Mouse (Mus musculus) heart, postnatal 10 days (tissue): ENCODE measurements around the gene Ccdc85a. TPM values are rescaled to one million over a fixed set of nuclear protein-coding genes. Genes with fewer than 3 reads are reported as not detected.

ENCODE experiments used
- DNase-seq, 2 experiments: peaks; one replicate each; pipeline ENCODE4 v3.0.0; 2021
- intact Hi-C: fragments of 180-260 bp; cut with DNase I; formaldehyde crosslinking; loops from one replicate; pipeline ENCODE4 v1.15.1; 2025
- total RNA-seq, 2 experiments: library from RNA; stranded (reverse); gene quantifications; 2 replicates each; pipeline ENCODE4 v1.2.3; 2021

Ccdc85a gene
- 10 to 100 TPM in 1 of 2 experiments, 1 to 10 TPM in 1; 7.7 to 15.5 TPM for total RNA-seq

DNA sequence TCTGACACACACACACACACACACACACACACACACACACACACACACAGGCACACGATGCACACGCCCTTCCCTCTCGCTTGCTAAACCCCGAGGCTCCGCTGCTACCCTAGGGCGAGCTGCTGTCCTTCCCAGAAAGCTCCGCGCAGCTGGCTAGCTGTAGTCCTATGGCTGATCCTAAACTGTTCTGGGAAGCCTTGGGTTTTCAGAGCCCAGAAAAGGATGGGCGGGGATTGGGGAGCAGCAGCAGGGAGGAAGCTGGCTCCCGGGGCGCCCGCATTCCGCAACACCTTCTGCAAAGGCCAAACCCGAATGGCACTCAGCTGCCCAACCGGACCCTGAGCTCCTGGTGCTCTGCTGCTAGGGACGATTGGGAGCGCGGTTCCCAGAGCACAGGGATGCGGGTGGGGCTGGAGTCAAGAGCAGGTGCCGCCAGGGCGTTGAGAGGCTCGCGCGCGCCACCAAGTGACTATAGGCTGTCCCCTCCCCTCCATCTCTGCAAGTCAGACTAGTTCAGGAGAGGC lies at the start of gene Ccdc85a:
TSS of gene Ccdc85a (minus strand) at position 414 of the 524 bp plus-strand sequence.
- intact Hi-C loops: loop anchor here (1.0 to 10.0 kb wide), 6 partner anchors 92 to 1367 kb away; no protein-coding TSS in a partner anchor
- peak; percentile 73 to 75 for DNase-seq

DNA sequence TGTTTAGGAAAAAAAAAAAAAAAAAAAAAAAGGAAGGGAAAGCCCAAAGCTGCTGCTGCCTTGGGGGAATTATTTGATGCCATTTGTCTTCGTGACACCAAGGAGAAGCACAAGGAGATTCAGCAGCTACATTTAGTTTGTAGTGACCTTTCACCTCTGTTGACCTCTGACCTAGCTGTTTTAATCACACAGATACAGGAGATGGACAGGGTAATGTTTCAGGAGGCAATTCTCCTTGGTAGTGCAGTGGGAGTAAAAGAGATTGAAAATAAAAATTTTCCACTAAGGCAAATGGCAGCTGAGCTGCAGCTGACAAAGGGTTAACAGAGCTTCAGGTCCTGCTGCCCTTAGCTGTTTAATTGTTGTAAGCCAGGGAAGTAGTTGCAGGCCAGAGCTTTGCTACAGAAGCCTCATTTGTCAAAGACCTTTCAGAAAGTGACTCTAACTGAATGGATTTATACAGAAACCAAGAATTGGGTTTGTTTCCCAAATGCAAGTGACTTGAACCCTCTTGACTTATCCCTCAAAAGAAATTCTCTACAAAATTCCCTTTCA lies 49.5 kb upstream of the Ccdc85a start:
- no peak for DNase-seq
- intact Hi-C loops: no loop called here

GRCm38 (mm10) chr11:28633093-28633492 lies 49.0 kb upstream of the Ccdc85a start:
- intact Hi-C loops: no loop called here
- DNase-seq: no peak

DNA sequence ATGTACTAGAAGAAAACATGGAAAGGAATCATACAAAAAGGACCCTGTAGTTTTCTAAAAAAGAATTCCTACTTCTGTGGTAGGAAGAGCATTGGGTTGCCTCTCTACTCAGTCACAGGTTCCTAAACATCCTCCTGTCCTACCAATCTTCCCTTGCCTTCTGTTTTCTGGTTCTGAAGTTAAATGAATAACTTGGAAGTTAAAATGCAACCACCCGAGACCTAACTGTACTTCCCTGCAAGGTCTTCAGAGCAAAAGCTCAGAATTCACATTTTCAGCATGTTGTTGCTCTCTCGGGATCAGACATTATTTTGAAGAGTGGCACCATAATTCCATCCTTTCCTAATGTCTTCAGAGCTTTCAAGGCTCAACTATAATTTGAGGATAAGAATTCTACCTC lies 46.6 kb upstream of the Ccdc85a start:
- DNase-seq: no peak
- intact Hi-C loops: no loop called here

- peak in 1 of 2 experiments; percentile 9 for DNase-seq
- intact Hi-C loops: loop anchor here (1.0 to 5.0 kb wide), 4 partner anchors 81 to 521 kb away; partner anchors contain the start of gene Pnpt1
Observed at GRCm38 (mm10) chr11:28610781-28611491, 26.8 kb upstream of the Ccdc85a start.

GRCm38 (mm10) chr11:28583138-28583910 lies 800 bp downstream of the Ccdc85a start:
- intact Hi-C loops: loop anchor here (5.0 to 10.0 kb wide), 4 partner anchors 91 to 1366 kb away; no protein-coding TSS in a partner anchor
- peak; percentile 3 to 4 for DNase-seq

DNA sequence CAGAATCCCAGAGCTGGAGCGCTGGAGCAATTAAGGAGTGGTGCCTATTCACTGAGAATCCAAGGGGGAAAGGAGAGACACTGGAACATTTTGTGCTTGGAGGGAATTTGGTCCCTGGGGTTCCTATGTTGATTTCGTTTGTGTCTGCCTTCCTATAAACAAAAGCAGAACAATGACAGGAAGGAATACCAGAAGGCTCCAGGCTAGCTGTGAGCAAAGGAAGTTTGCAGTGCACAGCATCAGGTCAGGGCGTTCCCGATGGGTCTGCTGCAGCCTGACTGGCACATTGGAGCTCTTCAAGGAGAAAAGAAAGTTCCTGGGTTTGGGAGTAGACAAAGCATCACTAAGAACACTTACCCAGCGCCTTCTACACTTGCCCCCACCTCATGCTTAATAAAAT lies 1.9 kb downstream of the Ccdc85a start:
- peak; percentile 14 to 18 for DNase-seq

DNA sequence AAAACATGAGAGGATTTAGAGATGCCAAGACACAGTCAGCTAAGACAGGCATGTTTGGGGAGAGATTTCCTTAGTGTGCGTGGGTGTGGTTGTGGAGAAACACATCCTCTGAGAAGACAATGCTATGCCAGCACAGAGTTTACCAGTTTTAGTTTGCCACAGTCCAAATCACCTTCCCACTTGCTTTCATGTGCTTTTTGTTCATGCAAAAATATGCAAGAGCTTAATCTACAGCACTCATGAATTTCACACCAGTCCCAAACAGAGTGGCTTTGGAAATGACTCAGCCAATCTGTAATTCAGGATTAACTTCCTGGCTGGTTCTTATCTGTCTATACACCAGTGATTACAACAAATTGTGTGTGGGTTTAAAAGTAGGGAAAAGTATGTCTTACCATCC lies 11.7 kb downstream of the Ccdc85a start:
- DNase-seq: no peak
- intact Hi-C loops: no loop called here

More for the DNA sequence above, 1.9 kb downstream of the Ccdc85a start:
- intact Hi-C loops: loop anchor here (5.0 to 10.0 kb wide), 4 partner anchors 90 to 1365 kb away; no protein-coding TSS in a partner anchor

DNA sequence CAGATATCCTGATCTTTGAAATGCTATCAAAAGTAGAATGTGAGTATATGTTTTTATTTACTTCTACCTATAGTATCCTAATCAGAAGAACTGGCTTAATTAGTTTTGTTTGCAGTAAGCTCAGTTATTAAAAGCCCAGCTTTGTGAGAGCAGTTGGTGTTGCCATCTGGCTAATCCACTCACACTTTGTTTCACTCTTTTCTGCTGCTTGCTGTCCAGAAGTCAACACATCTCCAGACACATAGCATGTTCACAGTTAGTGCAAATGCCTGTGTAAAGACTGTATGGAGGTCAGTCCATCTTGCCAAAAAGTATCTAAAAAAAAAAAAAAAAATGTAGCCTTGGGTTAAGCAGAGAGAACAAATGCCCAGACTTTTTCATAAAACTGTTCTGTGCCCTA lies 27.7 kb downstream of the Ccdc85a start:
- no peak for DNase-seq
- intact Hi-C loops: no loop called here

DNA sequence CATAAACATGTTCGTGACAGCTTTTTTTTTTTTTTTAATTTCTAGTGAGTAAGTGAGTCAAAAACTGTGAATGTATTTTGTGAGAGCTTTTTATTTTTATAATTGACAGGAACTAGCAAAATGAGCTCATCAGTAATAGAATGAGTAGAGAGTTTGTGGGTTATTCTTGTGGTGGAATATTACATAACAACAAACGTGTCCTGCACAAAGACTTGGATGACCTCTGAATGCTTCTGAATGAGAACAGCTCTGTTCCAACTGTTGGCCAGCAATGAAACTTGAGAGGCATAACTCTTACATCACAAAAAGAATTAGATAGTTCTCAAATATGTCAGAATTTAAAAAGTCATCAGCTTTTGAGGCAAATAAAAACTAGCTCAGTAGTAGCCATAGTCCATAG lies 40.7 kb downstream of the Ccdc85a start:
- intact Hi-C loops: no loop called here

GRCm38 (mm10) chr11:28541307-28541706 lies 42.8 kb downstream of the Ccdc85a start:
- intact Hi-C loops: no loop called here
- no peak for DNase-seq

More for the DNA sequence above, 40.7 kb downstream of the Ccdc85a start:
- no peak for DNase-seq

DNA sequence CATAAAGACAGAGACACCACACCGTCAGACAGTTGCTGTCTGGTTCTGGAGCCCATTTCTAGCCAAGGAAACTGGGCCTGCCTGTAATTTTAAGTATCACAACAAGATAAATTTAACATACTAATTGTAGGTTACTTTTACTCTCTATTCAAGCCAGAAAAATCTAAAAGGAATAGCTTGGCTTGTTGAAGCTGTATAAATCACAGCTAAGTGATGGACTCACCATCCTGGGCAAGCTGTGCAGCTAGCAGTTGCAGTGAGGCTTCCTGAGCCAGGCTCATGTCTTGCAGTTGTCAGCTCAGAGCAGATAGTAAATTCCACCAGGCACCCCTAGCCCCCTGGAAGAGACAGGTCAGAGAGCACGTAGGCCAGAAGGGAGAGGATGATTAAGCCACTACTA lies 50.8 kb downstream of the Ccdc85a start:
- intact Hi-C loops: no loop called here
- no peak for DNase-seq

DNA sequence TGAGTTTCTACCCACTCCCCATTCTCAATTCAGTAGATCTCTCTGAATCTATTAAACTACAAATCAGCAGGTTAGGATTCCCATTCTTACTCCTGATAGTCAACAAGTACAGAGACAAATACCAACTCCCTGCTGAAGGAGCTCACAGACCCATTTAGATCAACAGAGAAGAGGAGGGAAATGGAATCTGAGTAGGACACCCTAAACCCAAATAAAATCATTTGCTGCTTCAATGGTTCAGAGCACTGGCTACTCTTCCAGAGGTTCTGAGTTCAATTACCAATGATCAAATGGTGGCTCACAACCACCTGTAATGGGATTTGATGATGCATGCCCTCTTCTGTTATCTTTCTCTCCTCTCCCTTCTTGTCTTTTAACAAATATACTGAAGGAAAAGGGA lies 82.9 kb downstream of the Ccdc85a start:
- DNase-seq: no peak
- intact Hi-C loops: no loop called here

DNA sequence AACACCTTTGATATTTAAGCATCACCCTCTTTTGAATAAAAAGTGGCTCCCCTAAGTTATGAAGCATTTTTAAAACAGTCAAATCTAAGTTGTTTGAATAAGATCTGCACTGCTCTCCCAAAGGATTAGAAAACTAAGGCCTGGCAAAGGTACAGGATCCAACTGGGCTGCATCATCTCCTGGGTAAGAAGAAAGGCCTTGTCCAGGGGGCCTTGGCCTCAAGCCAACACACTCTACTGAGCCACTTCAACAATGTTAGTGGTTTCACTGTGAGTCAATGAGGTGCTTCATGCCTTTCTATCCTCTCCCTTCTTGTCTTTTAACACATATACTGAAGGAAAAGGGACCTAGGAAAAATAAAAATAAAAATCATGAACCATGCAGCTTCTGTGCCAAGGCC lies 87.1 kb downstream of the Ccdc85a start:
- intact Hi-C loops: no loop called here
- DNase-seq: peak; percentile 5 to 6

DNA sequence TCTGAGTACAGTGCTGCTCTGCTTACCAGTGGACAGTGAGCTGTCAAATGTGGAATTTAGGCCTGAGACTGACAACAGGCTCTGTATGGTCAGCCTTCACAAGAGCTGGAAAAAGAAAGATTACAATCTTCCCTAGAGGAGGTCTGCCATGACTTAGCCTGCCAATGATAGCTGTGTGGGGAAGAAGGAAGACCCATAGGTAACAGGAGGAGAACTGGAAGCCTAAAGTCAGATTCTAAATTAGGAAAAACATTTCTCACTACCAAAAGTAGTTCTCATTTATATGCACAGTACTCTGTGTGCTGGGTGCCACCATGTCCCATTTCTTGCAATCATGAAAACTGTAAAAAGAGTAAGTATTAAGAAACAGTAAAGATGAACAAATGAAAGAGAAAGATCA lies 90.8 kb downstream of the Ccdc85a start:
- intact Hi-C loops: loop anchor here (5.0 kb wide), 1 partner anchor 89 kb away; the partner anchor contains the start of gene Ccdc85a
- DNase-seq: no peak

GRCm38 (mm10) chr11:28491330-28491729 lies 92.8 kb downstream of the Ccdc85a start:
- intact Hi-C loops: loop anchor here (5.0 kb wide), 1 partner anchor 91 kb away; the partner anchor contains the start of gene Ccdc85a
- peak; percentile 2 to 4 for DNase-seq

GRCm38 (mm10) chr11:28484083-28484729 lies 99.9 kb downstream of the Ccdc85a start:
- intact Hi-C loops: no loop called here
- no peak for DNase-seq

DNA sequence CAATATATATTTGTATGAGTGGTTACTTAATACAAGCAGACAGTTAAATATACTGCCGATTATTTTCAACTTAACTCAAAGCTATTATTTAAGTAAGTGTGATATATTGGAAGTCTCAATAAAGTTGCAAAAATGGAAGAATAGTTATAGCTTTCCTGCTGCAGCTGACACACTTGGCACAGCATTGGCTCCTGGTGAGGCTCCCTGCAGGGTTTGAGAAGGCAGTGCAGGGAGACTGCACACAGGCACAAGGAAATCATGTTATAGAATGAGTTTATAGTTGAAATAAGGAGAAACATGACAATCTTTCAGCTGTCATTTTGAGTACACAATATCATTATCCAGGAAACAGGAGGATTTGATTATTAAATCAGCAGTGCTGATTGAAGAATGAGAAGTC lies 107.0 kb downstream of the Ccdc85a start:
- no peak for DNase-seq
- intact Hi-C loops: no loop called here

DNA sequence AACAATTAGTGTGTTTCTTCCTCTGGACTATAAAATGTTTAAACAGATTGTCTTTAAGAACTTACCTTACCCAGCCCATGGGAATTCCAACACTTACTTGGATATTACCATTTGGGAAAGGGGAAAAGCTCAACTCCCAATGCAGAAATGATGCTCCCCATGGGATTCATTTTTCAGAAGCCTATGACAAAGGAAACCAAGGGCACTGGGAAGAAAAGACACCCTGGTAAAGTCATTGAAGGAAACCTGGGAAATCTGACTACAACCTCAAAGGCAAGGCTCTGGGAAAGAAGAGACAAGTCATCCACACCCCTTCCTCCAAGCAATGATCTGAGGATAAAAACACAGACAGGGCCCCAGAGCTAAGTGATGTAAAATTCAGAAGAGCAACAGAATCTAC lies 118.4 kb downstream of the Ccdc85a start:
- intact Hi-C loops: no loop called here
- DNase-seq: peak; percentile 1 to 5

GRCm38 (mm10) chr11:28464926-28465325 lies 119.2 kb downstream of the Ccdc85a start:
- intact Hi-C loops: no loop called here
- no peak for DNase-seq
